9 mouse cellular contexts compared by ENCODE assay signal in genomic region chr6:125132470-125132869, GRCm38 (mm10). TPM values are rescaled to one million over a fixed set of nuclear protein-coding genes. Genes with fewer than 3 reads are reported as not detected.
DNase-seq lines count a peak whose midpoint lies in the region; ATAC-seq lines count a peak whose summit lies in the region.
"Had no signal": no experiment of that assay in that cellular context is flagged by ENCODE, and none has a peak within 500 bp of the region (broad histone marks: within the 10 kb centered on the region; RNA-seq: fewer than 3 reads in every experiment).

No protein-coding gene starts in this region.

- H3K27me3 ChIP-seq in kidney, embryonic 16.5 days (ENCODE audit: insufficient read depth, low read length) = no peaks in the 10 kb centered on the region
- no peaks in the 10 kb centered on the region for H3K27me3 ChIP-seq in hindbrain, embryonic 15.5 days
- no peaks in the 10 kb centered on the region for H3K27me3 ChIP-seq in midbrain, embryonic 14.5 days (ENCODE audit: control insufficient read depth, insufficient read depth, low read length)

- H3K4me1 ChIP-seq in kidney, embryonic 16.5 days (ENCODE audit: insufficient read depth, low read length) = peaks cover 16% of the 10 kb centered on the region
- H3K4me1 ChIP-seq in brown adipose tissue, adult 24 weeks (ENCODE audit: control insufficient read depth, insufficient read depth, insufficient read length, low read length) = peaks cover 4% of the 10 kb centered on the region; the same call in 1 of the 2 replicates
- H3K4me1 ChIP-seq in hindbrain, embryonic 15.5 days (replicated peaks) = peaks cover 20% of the 10 kb centered on the region
- peaks cover 7% of the 10 kb centered on the region for H3K4me1 ChIP-seq in midbrain, embryonic 14.5 days (ENCODE audit: control insufficient read depth, insufficient read depth, low read length)

- peak overlapping the region; percentile 79 for H3K9ac ChIP-seq in kidney, embryonic 16.5 days (replicated peaks; ENCODE audit: low read length)
- peak overlapping the region; percentile 68 for H3K9ac ChIP-seq in hindbrain, embryonic 15.5 days
- peak overlapping the region; percentile 79 for H3K9ac ChIP-seq in midbrain, embryonic 14.5 days (replicated peaks; ENCODE audit: low read length)

- H3K36me3 ChIP-seq in kidney, embryonic 16.5 days (ENCODE audit: insufficient read depth, low read length) = peaks cover 62% of the 10 kb centered on the region
- peaks cover 66% of the 10 kb centered on the region for H3K36me3 ChIP-seq in hindbrain, embryonic 15.5 days
- peaks cover 73% of the 10 kb centered on the region for H3K36me3 ChIP-seq in midbrain, embryonic 14.5 days (ENCODE audit: control insufficient read depth, insufficient read depth, low read length)

- H3K4me2 ChIP-seq in kidney, embryonic 16.5 days (replicated peaks; ENCODE audit: low read depth, low read length) = peak overlapping the region; percentile 72
- H3K4me2 ChIP-seq in hindbrain, embryonic 15.5 days = peak overlapping the region; percentile 88
- peak overlapping the region; percentile 92 for H3K4me2 ChIP-seq in midbrain, embryonic 14.5 days (ENCODE audit: low read length)

- DNase-seq in kidney, postnatal 25 days = no peak
- no peak for DNase-seq in midbrain, embryonic 14.5 days
- DNase-seq in adrenal gland, adult (ENCODE audit: inconsistent age in 2 of 2, low spot score in 1 of 2) = no peak
- no peak for DNase-seq in T-cell, adult 2 months (ENCODE audit: low spot score)
- no peak for DNase-seq in layer of hippocampus, adult 9-11 months
- DNase-seq: retina, postnatal 1 day had no signal

- H3K9me3 ChIP-seq in kidney, embryonic 16.5 days (ENCODE audit: low read length) = no peaks in the 10 kb centered on the region
- no peaks in the 10 kb centered on the region for H3K9me3 ChIP-seq in hindbrain, embryonic 15.5 days
- no peaks in the 10 kb centered on the region for H3K9me3 ChIP-seq in midbrain, embryonic 14.5 days (ENCODE audit: control insufficient read depth, low read length)

- 5% methylated on average over 11 of the region's 11 CpGs for WGBS in kidney, embryonic 16.5 days
- WGBS in hindbrain, embryonic 15.5 days = 12% methylated on average over 11 of the region's 11 CpGs
- WGBS in midbrain, embryonic 14.5 days = 11% methylated on average over 11 of the region's 11 CpGs

- ATAC-seq in kidney, embryonic 16.5 days (ENCODE audit: low FRiP score, low TSS enrichment) = no peak
- no peak for ATAC-seq in hindbrain, embryonic 15.5 days (ENCODE audit: low FRiP score, low read depth)
- ATAC-seq in midbrain, embryonic 14.5 days (ENCODE audit: low FRiP score, low TSS enrichment) = no peak

- no peak overlapping the region for H3K27ac ChIP-seq in kidney, embryonic 16.5 days (ENCODE audit: low read length)
- no peak overlapping the region for H3K27ac ChIP-seq in brown adipose tissue, adult 24 weeks (replicated peaks; ENCODE audit: low read depth, low read length)
- H3K27ac ChIP-seq in hindbrain, embryonic 15.5 days (replicated peaks) = no peak overlapping the region
- H3K27ac ChIP-seq in midbrain, embryonic 14.5 days (replicated peaks; ENCODE audit: low read depth, low read length) = no peak overlapping the region

- H3K4me3 ChIP-seq in kidney, embryonic 16.5 days (ENCODE audit: low read length) = peak overlapping the region; percentile 69
- H3K4me3 ChIP-seq in brown adipose tissue, adult 24 weeks (ENCODE audit: insufficient read depth, low read depth, low read length) = peak overlapping the region; percentile 88
- H3K4me3 ChIP-seq in hindbrain, embryonic 15.5 days = peak overlapping the region; percentile 66
- H3K4me3 ChIP-seq in midbrain, embryonic 14.5 days (replicated peaks; ENCODE audit: low read depth, low read length) = peak overlapping the region; percentile 88

RNA-seq across cellular contexts. Expression of gene Nop2, which starts 0.8 kb away (rescaled TPM):
- 68.6 and 69.3 TPM in 2 replicates for polyA plus RNA-seq in kidney, embryonic 16.5 days (2015; fragmentation: Nextera tagmentation; extraction: Ambion mirVana)
- polyA plus RNA-seq in brown adipose tissue, adult 24 weeks (2012; ENCODE audit: insufficient read depth, insufficient read length, missing spikeins) = 10.0 and 16.0 TPM in 2 replicates
- 47.7 and 49.7 TPM in 2 replicates for polyA plus RNA-seq in hindbrain, embryonic 15.5 days (2015; fragmentation: Nextera tagmentation; extraction: Ambion mirVana)
- polyA plus RNA-seq in midbrain, embryonic 14.5 days (2014; fragmentation: Nextera tagmentation; extraction: Ambion mirVana) = 42.7 and 46.3 TPM in 2 replicates

RNA-seq across cellular contexts. Expression of gene Iffo1, which starts 12.6 kb away (rescaled TPM):
- 7.9 and 8.7 TPM in 2 replicates for polyA plus RNA-seq in kidney, embryonic 16.5 days (2015; fragmentation: Nextera tagmentation; extraction: Ambion mirVana)
- polyA plus RNA-seq in brown adipose tissue, adult 24 weeks (2012; ENCODE audit: insufficient read depth, insufficient read length, missing spikeins) = 2.9 and 3.2 TPM in 2 replicates
- 22.1 and 23.7 TPM in 2 replicates for polyA plus RNA-seq in hindbrain, embryonic 15.5 days (2015; fragmentation: Nextera tagmentation; extraction: Ambion mirVana)
- polyA plus RNA-seq in midbrain, embryonic 14.5 days (2014; fragmentation: Nextera tagmentation; extraction: Ambion mirVana) = 15.8 and 18.2 TPM in 2 replicates

RNA-seq across cellular contexts. Expression of gene Gapdh, which starts 33.8 kb away (rescaled TPM):
- polyA plus RNA-seq in kidney, embryonic 16.5 days (2015; fragmentation: Nextera tagmentation; extraction: Ambion mirVana) = 2,036 and 2,102 TPM in 2 replicates
- 1,014 and 1,139 TPM in 2 replicates for polyA plus RNA-seq in brown adipose tissue, adult 24 weeks (2012; ENCODE audit: insufficient read depth, insufficient read length, missing spikeins)
- 1,531 and 1,630 TPM in 2 replicates for polyA plus RNA-seq in hindbrain, embryonic 15.5 days (2015; fragmentation: Nextera tagmentation; extraction: Ambion mirVana)
- polyA plus RNA-seq in midbrain, embryonic 14.5 days (2014; fragmentation: Nextera tagmentation; extraction: Ambion mirVana) = 1,501 and 1,547 TPM in 2 replicates

RNA-seq across cellular contexts. Expression of gene Chd4, which starts 36.7 kb away (rescaled TPM):
- 72.0 and 80.4 TPM in 2 replicates for polyA plus RNA-seq in kidney, embryonic 16.5 days (2015; fragmentation: Nextera tagmentation; extraction: Ambion mirVana)
- polyA plus RNA-seq in brown adipose tissue, adult 24 weeks (2012; ENCODE audit: insufficient read depth, insufficient read length, missing spikeins) = 73.3 and 90.8 TPM in 2 replicates
- 90.3 and 93.1 TPM in 2 replicates for polyA plus RNA-seq in hindbrain, embryonic 15.5 days (2015; fragmentation: Nextera tagmentation; extraction: Ambion mirVana)
- 70.7 and 90.6 TPM in 2 replicates for polyA plus RNA-seq in midbrain, embryonic 14.5 days (2014; fragmentation: Nextera tagmentation; extraction: Ambion mirVana)

RNA-seq across cellular contexts. Expression of gene Ncapd2, which starts 59.0 kb away (rescaled TPM):
- 151 and 163 TPM in 2 replicates for polyA plus RNA-seq in kidney, embryonic 16.5 days (2015; fragmentation: Nextera tagmentation; extraction: Ambion mirVana)
- polyA plus RNA-seq in brown adipose tissue, adult 24 weeks (2012; ENCODE audit: insufficient read depth, insufficient read length, missing spikeins) = 7.5 and 9.2 TPM in 2 replicates
- 51.3 and 57.1 TPM in 2 replicates for polyA plus RNA-seq in hindbrain, embryonic 15.5 days (2015; fragmentation: Nextera tagmentation; extraction: Ambion mirVana)
- polyA plus RNA-seq in midbrain, embryonic 14.5 days (2014; fragmentation: Nextera tagmentation; extraction: Ambion mirVana) = 40.6 and 50.3 TPM in 2 replicates
